Mouse (Mus musculus): Measurements from ENCODE around the gene Gm16223.

Gm16223 gene

GRCm38 (mm10) chr5:42224840-42225239 lies 157.1 kb downstream of the Gm16223 start:
- no peak for DNase-seq (ENCODE audit: low read depth, low spot score)

GRCm38 (mm10) chr5:42228631-42229030 lies 160.9 kb downstream of the Gm16223 start:
- DNase-seq (ENCODE audit: low read depth, low spot score), result no peak

- no peak for DNase-seq (ENCODE audit: low read depth, low spot score)
Observed at GRCm38 (mm10) chr5:42239291-42239690, 171.5 kb downstream of the Gm16223 start.

GRCm38 (mm10) chr5:42239806-42240205 lies 172.0 kb downstream of the Gm16223 start:
- no peak for DNase-seq (ENCODE audit: low read depth, low spot score)

GRCm38 (mm10) chr5:42250376-42250775 lies 182.6 kb downstream of the Gm16223 start:
- DNase-seq (ENCODE audit: low read depth, low spot score), result no peak
